Mouse (Mus musculus) lung, adult 2 months (tissue): Measurements from ENCODE around the gene Zfp709.

Experiments used
- CTCF ChIP-seq: fragments of 200-500 bp; IDR thresholded peaks from 2 replicates; pipeline ENCODE4 v1.5.1; 2011; ENCODE audit warnings: mild to moderate bottlenecking, low read length, control low read depth; ENCODE audit not compliant: insufficient read depth
- POLR2A ChIP-seq: fragments of 200-500 bp; IDR thresholded peaks from 2 replicates; pipeline ENCODE4 v1.6.1; 2011; ENCODE audit warnings: low read depth, mild to moderate bottlenecking, control low read depth, low read length, borderline replicate concordance; ENCODE audit errors: extremely low read depth

- TF ChIP-seq CTCF (no peak), POLR2A (no peak)
Measured at GRCm38 (mm10) chr8:71912286-71912685, 30.5 kb downstream of the Zfp709 start.
